Mouse (Mus musculus) cerebellum, adult 2 months (tissue): Measurements from ENCODE around the gene Treml4. TPM values are rescaled to one million over a fixed set of nuclear protein-coding genes. Genes with fewer than 3 reads are reported as not detected.

Experiments used
- DNase-seq, 2 experiments: peaks; one replicate each; pipeline ENCODE4 v3.0.0; 2021
- H3K27ac ChIP-seq: fragments of 200-500 bp; 2 replicates; pipeline ENCODE4 v1.5.1; 2012; ENCODE audit warnings: low read length, control low read depth, inconsistent platforms; ENCODE audit not compliant: insufficient read depth
- H3K27me3 ChIP-seq: fragments of 200-500 bp; 2 replicates; pipeline ENCODE4 v1.6.1; 2012; ENCODE audit warnings: inconsistent platforms, mild to moderate bottlenecking, low read length, moderate library complexity; ENCODE audit not compliant: control insufficient read depth, insufficient read depth
- H3K4me1 ChIP-seq: fragments of 200-500 bp; 2 replicates; pipeline ENCODE4 v1.6.1; 2011; ENCODE audit warnings: low read length; ENCODE audit not compliant: control insufficient read depth, insufficient read depth
- H3K4me3 ChIP-seq: fragments of 200-500 bp; replicated peaks from 2 replicates; pipeline ENCODE3; 2011; ENCODE audit warnings: mild to moderate bottlenecking, low read depth, low read length, control low read depth; ENCODE audit not compliant: insufficient read depth
- CTCF ChIP-seq: fragments of 200-500 bp; IDR thresholded peaks from 2 replicates; pipeline ENCODE4 v1.5.1; 2011; ENCODE audit warnings: low read depth, mild to moderate bottlenecking, control low read depth, low read length, moderate library complexity, borderline replicate concordance; ENCODE audit not compliant: insufficient read depth
- POLR2A ChIP-seq: fragments of 200-500 bp; IDR thresholded peaks from 2 replicates; pipeline ENCODE4 v1.6.1; 2011; ENCODE audit warnings: low read length, control low read depth, borderline replicate concordance; ENCODE audit not compliant: insufficient read depth
- WGBS: fragments of 180-500 bp; shearing (Covaris S2); methylation state at CpG from one replicate; pipeline ENCODE4 v1.1.7; 2018; 5-methylcytosine and 5-hydroxymethylcytosine counted together
- polyA plus RNA-seq: library from polyadenylated mRNA; depleted of rRNA; stranded (reverse); fragments of >200 nt; gene quantifications from 2 replicates; pipeline ENCODE4 v1.2.3, GENCODE M21; 2012

The Treml4 gene
- polyA plus RNA-seq, 1 experiment: 0.21 TPM

- no peaks in the 10 kb centered on the region for H3K27me3 ChIP-seq
- TF ChIP-seq POLR2A: no peak
- TF ChIP-seq CTCF: no peak
- no peak for DNase-seq
- H3K27ac ChIP-seq: no peak overlapping the region
- H3K4me3 ChIP-seq: no peak overlapping the region
- H3K4me1 ChIP-seq: no peaks in the 10 kb centered on the region
Measured at GRCm38 (mm10) chr17:48249039-48249438, 15.1 kb upstream of the Treml4 start.

- no peak for DNase-seq
- Histone ChIP-seq H3K4me3 (no peak overlapping the region), H3K27me3 (no peaks in the 10 kb centered on the region), H3K4me1 (no peaks in the 10 kb centered on the region), H3K27ac (no peak overlapping the region)
- 75% methylated on average over 11 of the region's 11 CpGs for WGBS
- TF ChIP-seq CTCF: no peak
- no peak for TF ChIP-seq POLR2A
Measured at GRCm38 (mm10) chr17:48249501-48249900, 14.6 kb upstream of the Treml4 start.

GRCm38 (mm10) chr17:48250631-48251030, 13.5 kb upstream of the Treml4 start:
- Histone ChIP-seq H3K4me3 (no peak overlapping the region), H3K4me1 (no peaks in the 10 kb centered on the region), H3K27me3 (no peaks in the 10 kb centered on the region), H3K27ac (no peak overlapping the region)
- TF ChIP-seq CTCF (no peak), POLR2A (no peak)
- 91% methylated on average over 7 of the region's 7 CpGs for WGBS
- no peak for DNase-seq

GRCm38 (mm10) chr17:48256575-48256974, 7.5 kb upstream of the Treml4 start:
- H3K27me3 ChIP-seq: no peaks in the 10 kb centered on the region; the same call in 1 of the 2 replicates
- no peaks in the 10 kb centered on the region for H3K4me1 ChIP-seq
- no peak overlapping the region for H3K4me3 ChIP-seq
- no peak overlapping the region for H3K27ac ChIP-seq
- TF ChIP-seq POLR2A: no peak
- no peak for TF ChIP-seq CTCF
- DNase-seq: no peak

GRCm38 (mm10) chr17:48261868-48262267, 2.2 kb upstream of the Treml4 start:
- Histone ChIP-seq H3K27me3 (no peaks in the 10 kb centered on the region), H3K27ac (no peak overlapping the region), H3K4me1 (no peaks in the 10 kb centered on the region), H3K4me3 (no peak overlapping the region)
- WGBS: 72% methylated on average over 2 of the region's 2 CpGs
- TF ChIP-seq CTCF (no peak), POLR2A (no peak)
- no peak for DNase-seq

- 92% methylated on average over 7 of the region's 7 CpGs for WGBS
- no peak for DNase-seq
- TF ChIP-seq POLR2A (no peak), CTCF (no peak)
- no peak overlapping the region for H3K27ac ChIP-seq
- H3K27me3 ChIP-seq: no peaks in the 10 kb centered on the region
- no peak overlapping the region for H3K4me3 ChIP-seq
- no peaks in the 10 kb centered on the region for H3K4me1 ChIP-seq
Measured at GRCm38 (mm10) chr17:48264662-48265061, 567 bp downstream of the Treml4 start.

- H3K27ac ChIP-seq: no peak overlapping the region
- no peaks in the 10 kb centered on the region for H3K27me3 ChIP-seq
- TF ChIP-seq POLR2A: no peak
- no peak for TF ChIP-seq CTCF
- no peak for DNase-seq
- WGBS: 34% methylated on average over 2 of the region's 2 CpGs
- no peaks in the 10 kb centered on the region for H3K4me1 ChIP-seq
- H3K4me3 ChIP-seq: no peak overlapping the region
Measured at GRCm38 (mm10) chr17:48266138-48266537, 2.0 kb downstream of the Treml4 start.

GRCm38 (mm10) chr17:48266610-48267304, 2.7 kb downstream of the Treml4 start:
- H3K27me3 ChIP-seq: no peaks in the 10 kb centered on the region
- DNase-seq: no peak
- 52% methylated on average over 2 of the region's 2 CpGs for WGBS
- no peak overlapping the region for H3K4me3 ChIP-seq
- TF ChIP-seq POLR2A (no peak), CTCF (no peak)
- H3K4me1 ChIP-seq: no peaks in the 10 kb centered on the region
- no peak overlapping the region for H3K27ac ChIP-seq

- WGBS: 92% methylated on average over 1 of the region's 1 CpGs
- no peak for TF ChIP-seq POLR2A
- TF ChIP-seq CTCF: no peak
Measured at GRCm38 (mm10) chr17:48267591-48267990, 3.5 kb downstream of the Treml4 start.

More at GRCm38 (mm10) chr17:48267591-48267990, 3.5 kb downstream of the Treml4 start:
- no peak for DNase-seq
- H3K27me3 ChIP-seq: no peaks in the 10 kb centered on the region
- H3K4me3 ChIP-seq: no peak overlapping the region
- H3K27ac ChIP-seq: no peak overlapping the region
- no peaks in the 10 kb centered on the region for H3K4me1 ChIP-seq
